Mouse (Mus musculus): Measurements from ENCODE around the gene Pcsk5.

DNA sequence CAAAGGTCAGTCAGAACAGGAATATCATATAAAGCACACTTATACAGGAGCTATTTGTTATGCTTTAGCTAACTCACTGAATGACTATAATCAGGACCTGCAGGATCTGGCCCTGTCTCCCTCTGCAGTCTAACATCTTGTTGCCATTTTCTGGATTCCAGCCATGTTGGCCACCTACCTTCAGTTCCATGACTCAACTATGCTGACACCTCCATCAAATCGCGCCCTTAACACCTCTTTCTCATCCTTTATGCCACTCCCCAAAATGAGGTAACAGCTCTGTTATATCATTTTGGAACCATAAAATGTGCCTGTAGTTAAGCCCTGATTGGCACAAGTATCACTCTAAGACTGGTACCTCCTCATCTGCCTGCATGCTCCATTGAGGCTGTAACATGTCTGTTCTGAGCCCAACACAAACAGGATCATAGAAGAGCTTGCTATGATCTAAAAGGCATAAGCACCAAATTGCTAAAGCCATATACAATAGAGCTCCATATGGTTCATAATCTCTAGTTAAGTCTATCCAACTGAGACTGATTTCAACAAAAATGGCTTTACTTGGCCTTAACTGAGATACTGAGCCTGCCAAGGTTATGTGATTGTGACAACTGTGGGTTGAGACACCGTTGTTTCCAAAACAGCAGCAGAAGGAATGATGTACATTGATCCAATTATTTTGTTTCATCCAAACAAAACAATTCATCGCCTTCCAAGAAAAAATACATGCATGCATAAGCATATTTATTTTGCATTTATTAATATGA lies 37.8 kb downstream of the Pcsk5 start:
- TF ChIP-seq CTCF (IDR thresholded peaks at IDR 0.05; ENCODE audit: extremely low read depth, insufficient read depth, low read length) (no peak), POLR2A (IDR thresholded peaks at IDR 0.05; ENCODE audit: extremely low read depth, insufficient read depth, low read length) (no peak)

Measured in cortical plate, adult 2 months (tissue).